Mouse (Mus musculus) bone marrow, adult 2 months (tissue): ENCODE data around the gene Klhdc7a. TPM values are rescaled to one million over a fixed set of nuclear protein-coding genes. Genes with fewer than 3 reads are reported as not detected.

Experiments used
- H3K27ac ChIP-seq: fragments of 200-500 bp; 2 replicates; pipeline ENCODE4 v1.5.1; 2012; ENCODE audit warnings: low read depth, mild to moderate bottlenecking, control low read depth, inconsistent platforms, low read length; ENCODE audit not compliant: control insufficient read depth, poor library complexity, insufficient read depth
- H3K4me1 ChIP-seq: fragments of 200-500 bp; 2 replicates; pipeline ENCODE4 v1.6.1; 2011; ENCODE audit warnings: low read length; ENCODE audit not compliant: control insufficient read depth, insufficient read depth
- H3K4me3 ChIP-seq: fragments of 200-500 bp; replicated peaks from 2 replicates; pipeline ENCODE3; 2011; ENCODE audit warnings: mild to moderate bottlenecking, low read depth, low read length, control low read depth; ENCODE audit not compliant: control insufficient read depth
- CTCF ChIP-seq: fragments of 200-500 bp; IDR thresholded peaks from 2 replicates; pipeline ENCODE4 v1.5.1; 2011; ENCODE audit warnings: low read length, control low read depth; ENCODE audit not compliant: control insufficient read depth, insufficient read depth
- POLR2A ChIP-seq: fragments of 200-500 bp; IDR thresholded peaks from 2 replicates; pipeline ENCODE4 v1.6.1; 2011; ENCODE audit warnings: low read depth, mild to moderate bottlenecking, control low read depth, low read length, borderline replicate concordance; ENCODE audit not compliant: control insufficient read depth
- WGBS: fragments of 180-500 bp; shearing (Covaris S2); methylation state at CpG from one replicate; pipeline ENCODE4 v1.1.7; 2018; 5-methylcytosine and 5-hydroxymethylcytosine counted together
- polyA plus RNA-seq: library from polyadenylated mRNA; stranded (reverse); fragments of >200 nt; gene quantifications from 2 replicates; pipeline ENCODE4 v1.2.4, GENCODE M21; 2011; ENCODE audit warnings: low replicate concordance; ENCODE audit not compliant: missing spikeins, insufficient read depth, insufficient read length

The Klhdc7a gene
- polyA plus RNA-seq, result 0.25 TPM in 1 of 2 replicates, not detected in the other

- H3K27ac ChIP-seq, result no peak within 1 kb of the TSS; the same call in 1 of the 2 replicates
- H3K4me3 ChIP-seq, result no peak within 1 kb of the TSS
- TF ChIP-seq POLR2A (no peak), CTCF (no peak)
- 76% methylated on average over 4 of the region's 4 CpGs for WGBS
- no peaks in the 10 kb centered on the region for H3K4me1 ChIP-seq
These were observed at the start of gene Klhdc7a for GRCm38 (mm10) chr4:139967922-139968321. TSS of gene Klhdc7a (minus strand) at chr4:139968026.

- Histone ChIP-seq H3K4me1 (no peaks in the 10 kb centered on the region), H3K4me3 (no peak overlapping the region), H3K27ac (no peak overlapping the region)
- WGBS, result 65% methylated on average over 7 of the region's 7 CpGs
- no peak for TF ChIP-seq POLR2A
- TF ChIP-seq CTCF, result no peak
These were observed 48.1 kb upstream of the Klhdc7a start for GRCm38 (mm10) chr4:140015916-140016315.

GRCm38 (mm10) chr4:140010728-140011470 is 43.1 kb upstream of the Klhdc7a start:
- Histone ChIP-seq H3K27ac (no peak overlapping the region), H3K4me3 (no peak overlapping the region), H3K4me1 (no peaks in the 10 kb centered on the region)
- no peak for TF ChIP-seq POLR2A
- TF ChIP-seq CTCF, result no peak
- 62% methylated on average over 11 of the region's 11 CpGs for WGBS

- Histone ChIP-seq H3K27ac (no peak overlapping the region), H3K4me1 (no peaks in the 10 kb centered on the region), H3K4me3 (no peak overlapping the region)
- no peak for TF ChIP-seq POLR2A
- no peak for TF ChIP-seq CTCF
- WGBS, result 9% methylated on average over 5 of the region's 5 CpGs
These were observed 37.1 kb upstream of the Klhdc7a start for GRCm38 (mm10) chr4:140004932-140005331.

- 7% methylated on average over 12 of the region's 12 CpGs for WGBS
- Histone ChIP-seq H3K4me1 (no peaks in the 10 kb centered on the region), H3K27ac (no peak overlapping the region), H3K4me3 (no peak overlapping the region)
- TF ChIP-seq POLR2A (no peak), CTCF (no peak)
These were observed 36.3 kb upstream of the Klhdc7a start for GRCm38 (mm10) chr4:140004170-140004569.

GRCm38 (mm10) chr4:140002069-140002468 is 34.2 kb upstream of the Klhdc7a start:
- H3K4me1 ChIP-seq, result no peaks in the 10 kb centered on the region
- H3K27ac ChIP-seq, result no peak overlapping the region
- TF ChIP-seq CTCF, result no peak
- no peak for TF ChIP-seq POLR2A
- H3K4me3 ChIP-seq, result no peak overlapping the region
- WGBS, result 12% methylated on average over 12 of the region's 12 CpGs

- TF ChIP-seq POLR2A (no peak), CTCF (no peak)
- H3K27ac ChIP-seq, result no peak overlapping the region
- H3K4me1 ChIP-seq, result no peaks in the 10 kb centered on the region
- 76% methylated on average over 5 of the region's 5 CpGs for WGBS
- H3K4me3 ChIP-seq, result no peak overlapping the region
These were observed 33.1 kb upstream of the Klhdc7a start for GRCm38 (mm10) chr4:140000911-140001310.

GRCm38 (mm10) chr4:139999033-139999432 is 31.2 kb upstream of the Klhdc7a start:
- Histone ChIP-seq H3K27ac (no peak overlapping the region), H3K4me1 (no peaks in the 10 kb centered on the region), H3K4me3 (no peak overlapping the region)
- WGBS, result 65% methylated on average over 7 of the region's 7 CpGs
- no peak for TF ChIP-seq POLR2A
- TF ChIP-seq CTCF, result no peak
